Mouse (Mus musculus) lung, adult 2 months (tissue): ENCODE results near the gene Ankrd44.

ENCODE experiments used
- CTCF ChIP-seq: fragments of 200-500 bp; IDR thresholded peaks from 2 replicates; pipeline ENCODE4 v1.5.1; 2011; ENCODE audit warnings: mild to moderate bottlenecking, low read length, control low read depth; ENCODE audit not compliant: insufficient read depth
- POLR2A ChIP-seq: fragments of 200-500 bp; IDR thresholded peaks from 2 replicates; pipeline ENCODE4 v1.6.1; 2011; ENCODE audit warnings: low read depth, mild to moderate bottlenecking, control low read depth, low read length, borderline replicate concordance; ENCODE audit errors: extremely low read depth

DNA sequence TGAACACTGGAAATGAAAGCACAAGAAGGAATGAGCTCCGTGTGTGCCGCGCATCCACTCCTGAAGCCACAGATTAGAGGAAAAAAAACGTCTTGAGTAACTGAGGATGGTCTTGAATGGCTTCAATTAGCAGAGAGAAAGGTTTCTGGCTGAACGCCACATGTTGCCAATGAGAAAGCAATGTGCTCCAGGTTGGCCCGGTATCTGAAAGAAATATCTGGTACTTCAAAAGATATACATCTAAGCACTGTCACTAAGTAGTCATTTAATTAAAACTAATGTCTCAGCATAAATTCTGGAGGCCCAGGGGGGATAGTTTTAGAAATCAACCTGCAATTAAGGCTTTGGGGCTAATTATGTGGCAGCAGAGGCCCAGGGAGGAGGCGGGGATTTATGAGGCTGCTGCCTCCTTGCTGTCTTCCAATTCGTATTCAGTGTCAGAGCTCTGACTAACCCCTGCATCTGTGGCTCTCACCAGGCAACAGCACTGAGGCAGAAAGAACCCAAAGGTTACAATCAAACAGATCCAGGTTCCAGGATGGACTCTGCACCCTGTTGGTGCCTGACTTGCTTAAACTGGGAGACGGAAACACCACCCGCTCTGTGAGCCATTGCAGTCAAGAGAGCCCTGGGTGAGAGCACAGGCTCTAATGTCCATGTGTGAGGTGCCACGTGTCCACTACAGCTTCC, 72.7 kb downstream of the Ankrd44 start:
- TF ChIP-seq CTCF = no peak
- no peak for TF ChIP-seq POLR2A
